Mouse (Mus musculus) liver, adult 2 months (tissue): ENCODE results near the gene Vgll2.

ENCODE experiments used
- CTCF ChIP-seq: fragments of 200-500 bp; IDR thresholded peaks from 2 replicates; pipeline ENCODE4 v1.5.1; 2011; ENCODE audit warnings: low read depth, low read length, control low read depth
- POLR2A ChIP-seq: fragments of 200-500 bp; IDR thresholded peaks from 2 replicates; pipeline ENCODE4 v1.6.1; 2011; ENCODE audit warnings: low read length, control low read depth; ENCODE audit not compliant: insufficient read depth; ENCODE audit errors: extremely low read depth

GRCm38 (mm10) chr10:52072482-52072881 lies 50.2 kb downstream of the Vgll2 start:
- peak; percentile 46 for TF ChIP-seq CTCF
- TF ChIP-seq POLR2A: no peak
